Mouse (Mus musculus) liver, embryonic 13.5 days (tissue): ENCODE results near the gene Nmrk2. TPM values are rescaled to one million over a fixed set of nuclear protein-coding genes. Genes with fewer than 3 reads are reported as not detected.
"Not testable (repeated sequence)": the region's sequence is repeated elsewhere in the genome, so short reads cannot be mapped to it uniquely, and the experiment has no call there.

ENCODE experiments used
- ATAC-seq: fragments of 200-750 bp; cut with Nextera tagmentation; 2 replicates; pipeline ENCODE4 v1.8.0; 2017; ENCODE audit warnings: low read depth, mild to moderate bottlenecking, moderate number of reproducible peaks, moderate library complexity
- DNase-seq: peaks from one replicate; pipeline ENCODE4 v3.0.0; 2022
- H3K27ac ChIP-seq: fragments of 300-500 bp; sonication (generic); 2 replicates; pipeline ENCODE4 v1.5.1; 2015; ENCODE audit warnings: moderate library complexity, mild to moderate bottlenecking, inconsistent platforms
- H3K27me3 ChIP-seq: fragments of 300-500 bp; sonication (generic); 2 replicates; pipeline ENCODE4 v1.6.1; 2015; ENCODE audit warnings: mild to moderate bottlenecking, inconsistent platforms
- H3K36me3 ChIP-seq: fragments of 300-500 bp; sonication (generic); 2 replicates; pipeline ENCODE4 v1.6.1; 2015; ENCODE audit warnings: mild to moderate bottlenecking, inconsistent platforms
- H3K4me1 ChIP-seq: fragments of 300-500 bp; sonication (generic); replicated peaks from 2 replicates; pipeline ENCODE4 v1.6.1; 2015; ENCODE audit warnings: inconsistent platforms
- H3K4me2 ChIP-seq: fragments of 300-500 bp; sonication (generic); 2 replicates; pipeline ENCODE4 v1.6.1; 2015; ENCODE audit warnings: inconsistent platforms, mild to moderate bottlenecking, moderate library complexity
- H3K4me3 ChIP-seq: fragments of 300-500 bp; sonication (generic); replicated peaks from 2 replicates; pipeline ENCODE4 v1.5.1; 2015; ENCODE audit warnings: mild to moderate bottlenecking, inconsistent platforms
- H3K9ac ChIP-seq: fragments of 300-500 bp; sonication (generic); 2 replicates; pipeline ENCODE4 v1.6.1; 2015; ENCODE audit warnings: mild to moderate bottlenecking, inconsistent platforms
- H3K9me3 ChIP-seq: fragments of 300-500 bp; sonication (generic); replicated peaks from 2 replicates; pipeline ENCODE4 v1.6.1; 2016; ENCODE audit warnings: inconsistent platforms
- WGBS: fragments of 180-500 bp; shearing (Covaris S2); methylation state at CpG from one replicate; pipeline ENCODE4 v1.1.7; 2015; ENCODE audit not compliant: insufficient replicate concordance; 5-methylcytosine and 5-hydroxymethylcytosine counted together
- polyA plus RNA-seq: library from polyadenylated mRNA; unstranded; fragments of >200 nt; fragmentation: Nextera tagmentation; extraction: Ambion mirVana; gene quantifications from 2 replicates; pipeline ENCODE4 v1.2.1, GENCODE M21; 2015

Gene Nmrk2
- polyA plus RNA-seq, 1 experiment from 2014 or later, result not detected

GRCm38 (mm10) chr10:81175345-81175701, 26.5 kb downstream of the Nmrk2 start:
- peak overlapping the region; percentile 100 for H3K9ac ChIP-seq
- peaks cover 70% of the 10 kb centered on the region for H3K4me1 ChIP-seq

GRCm38 (mm10) chr10:81174617-81175344, 27.1 kb downstream of the Nmrk2 start:
- Histone ChIP-seq H3K27me3 (no peaks in the 10 kb centered on the region), H3K9ac (peak overlapping the region; percentile 100), H3K36me3 (peaks cover 29% of the 10 kb centered on the region), H3K4me2 (peak overlapping the region; percentile 68), H3K9me3 (no peaks in the 10 kb centered on the region), H3K4me1 (peaks cover 66% of the 10 kb centered on the region), H3K4me3 (peak overlapping the region; percentile 17), H3K27ac (peak overlapping the region; percentile 83)
- DNase-seq (peak; percentile 77), ATAC-seq (peak; percentile 25)
- WGBS, result 10% methylated on average over 29 of the region's 29 CpGs

More at GRCm38 (mm10) chr10:81175345-81175701, 26.5 kb downstream of the Nmrk2 start:
- not testable (repeated sequence) for H3K27me3 ChIP-seq, DNase-seq, ATAC-seq, H3K9me3 ChIP-seq
- H3K27ac ChIP-seq, result peak overlapping the region; percentile 83
- H3K4me3 ChIP-seq, result peak overlapping the region; percentile 17
- peaks cover 34% of the 10 kb centered on the region for H3K36me3 ChIP-seq
- 14% methylated on average over 4 of the region's 4 CpGs for WGBS
- H3K4me2 ChIP-seq, result peak overlapping the region; percentile 68

- peak; percentile 28 for ATAC-seq
- H3K27ac ChIP-seq, result peak overlapping the region; percentile 75
Observed at GRCm38 (mm10) chr10:81173132-81173531, 28.7 kb downstream of the Nmrk2 start.

GRCm38 (mm10) chr10:81169411-81169900, 32.4 kb downstream of the Nmrk2 start:
- H3K27me3 ChIP-seq, H3K9me3 ChIP-seq, ATAC-seq, H3K36me3 ChIP-seq, DNase-seq: not testable (repeated sequence)
- peak overlapping the region; percentile 50; the same call in 1 of the 2 replicates for H3K9ac ChIP-seq
- 34% methylated on average over 6 of the region's 14 CpGs for WGBS
- peak overlapping the region; percentile 99 for H3K4me3 ChIP-seq
- H3K4me1 ChIP-seq, result peaks cover 60% of the 10 kb centered on the region
- H3K4me2 ChIP-seq, result peak overlapping the region; percentile 89
- peak overlapping the region; percentile 72 for H3K27ac ChIP-seq

More at GRCm38 (mm10) chr10:81173132-81173531, 28.7 kb downstream of the Nmrk2 start:
- H3K4me2 ChIP-seq, result peak overlapping the region; percentile 47
- peak overlapping the region; percentile 60 for H3K9ac ChIP-seq
- H3K9me3 ChIP-seq, result no peaks in the 10 kb centered on the region
- WGBS, result 5% methylated on average over 21 of the region's 21 CpGs
- H3K4me3 ChIP-seq, result peak overlapping the region; percentile 25
- no peaks in the 10 kb centered on the region for H3K27me3 ChIP-seq
- peaks cover 59% of the 10 kb centered on the region for H3K4me1 ChIP-seq
- DNase-seq, result peak; percentile 73
- peaks cover 12% of the 10 kb centered on the region for H3K36me3 ChIP-seq

GRCm38 (mm10) chr10:81168521-81169244, 33.2 kb downstream of the Nmrk2 start:
- H3K9ac ChIP-seq, result peak overlapping the region; percentile 71
- under 1% methylated on average over 29 of the region's 29 CpGs for WGBS
- H3K4me1 ChIP-seq, result peaks cover 60% of the 10 kb centered on the region
- ATAC-seq, result peak; percentile 65
- H3K27ac ChIP-seq, result peak overlapping the region; percentile 95
- DNase-seq, result peak; percentile 85
- peak overlapping the region; percentile 99 for H3K4me3 ChIP-seq
- H3K9me3 ChIP-seq, result no peaks in the 10 kb centered on the region
- H3K27me3 ChIP-seq, result no peaks in the 10 kb centered on the region
- peak overlapping the region; percentile 89 for H3K4me2 ChIP-seq
- peaks cover 16% of the 10 kb centered on the region for H3K36me3 ChIP-seq

GRCm38 (mm10) chr10:81168087-81168431, 33.8 kb downstream of the Nmrk2 start:
- Histone ChIP-seq H3K4me3 (peak overlapping the region; percentile 99), H3K9me3 (no peaks in the 10 kb centered on the region), H3K36me3 (peaks cover 22% of the 10 kb centered on the region), H3K4me1 (peaks cover 57% of the 10 kb centered on the region), H3K4me2 (peak overlapping the region; percentile 89), H3K27me3 (no peaks in the 10 kb centered on the region), H3K9ac (peak overlapping the region; percentile 71), H3K27ac (peak overlapping the region; percentile 95)
- ATAC-seq (peak; percentile 52), DNase-seq (no peak)
- WGBS, result 4% methylated on average over 5 of the region's 5 CpGs

- peak; percentile 100 for DNase-seq
- peak within 1 kb of the TSS; percentile 89 for H3K4me2 ChIP-seq
- peaks cover 57% of the 10 kb centered on the region for H3K4me1 ChIP-seq
- peak; percentile 83 for ATAC-seq
- peaks cover 29% of the 10 kb centered on the region for H3K36me3 ChIP-seq
- H3K4me3 ChIP-seq, result peak within 1 kb of the TSS; percentile 99
- no peaks in the 10 kb centered on the region for H3K27me3 ChIP-seq
- H3K27ac ChIP-seq, result peak within 1 kb of the TSS; percentile 95
- H3K9ac ChIP-seq, result peak within 1 kb of the TSS; percentile 96
- WGBS, result under 1% methylated on average over 64 of the region's 64 CpGs
- H3K9me3 ChIP-seq, result no peaks in the 10 kb centered on the region
Observed at GRCm38 (mm10) chr10:81167200-81168086, 34.4 kb downstream of the Nmrk2 start, which contains the start of gene Pias4. Gene Pias4, minus strand, starts transcription at chr10:81167923.

GRCm38 (mm10) chr10:81165118-81165517, 36.7 kb downstream of the Nmrk2 start:
- H3K36me3 ChIP-seq, result peaks cover 52% of the 10 kb centered on the region
- H3K27ac ChIP-seq, result no peak overlapping the region
- DNase-seq (no peak), ATAC-seq (no peak)
- 85% methylated on average over 8 of the region's 8 CpGs for WGBS
- no peaks in the 10 kb centered on the region for H3K9me3 ChIP-seq
- H3K4me2 ChIP-seq, result no peak overlapping the region
- peak overlapping the region; percentile 31; the same call in 1 of the 2 replicates for H3K9ac ChIP-seq
- H3K4me3 ChIP-seq, result no peak overlapping the region
- no peaks in the 10 kb centered on the region for H3K27me3 ChIP-seq
- peaks cover 79% of the 10 kb centered on the region for H3K4me1 ChIP-seq

- Histone ChIP-seq H3K4me3 (no peak overlapping the region), H3K27ac (0 out of 2 replicates have a peak overlapping the region, but pooled peaks have one; percentile 39), H3K9me3 (no peaks in the 10 kb centered on the region), H3K9ac (no peak overlapping the region), H3K4me1 (peaks cover 75% of the 10 kb centered on the region), H3K36me3 (peaks cover 71% of the 10 kb centered on the region), H3K4me2 (no peak overlapping the region), H3K27me3 (no peaks in the 10 kb centered on the region)
- 0 out of 2 replicates have a peak, but pooled peaks have one; percentile 19 for ATAC-seq
- 18% methylated on average over 2 of the region's 2 CpGs for WGBS
- no peak for DNase-seq
Observed at GRCm38 (mm10) chr10:81162318-81162652, 39.6 kb downstream of the Nmrk2 start.

- Histone ChIP-seq H3K4me2 (no peak overlapping the region), H3K36me3 (peaks cover 76% of the 10 kb centered on the region), H3K27me3 (no peaks in the 10 kb centered on the region), H3K4me1 (peaks cover 70% of the 10 kb centered on the region), H3K4me3 (no peak overlapping the region), H3K9me3 (no peaks in the 10 kb centered on the region), H3K27ac (peak overlapping the region; percentile 39; the same call in 1 of the 2 replicates), H3K9ac (no peak overlapping the region)
- DNase-seq, result no peak
- WGBS, result 69% methylated on average over 8 of the region's 8 CpGs
- ATAC-seq, result 0 out of 2 replicates have a peak, but pooled peaks have one; percentile 11
Observed at GRCm38 (mm10) chr10:81161602-81162317, 40.1 kb downstream of the Nmrk2 start.
